Mouse (Mus musculus): Measurements from ENCODE around the gene Rab5if.

GRCm38 (mm10) chr2:156857835-156858234, 5.1 kb upstream of the Rab5if start, which contains the start of gene 4930518I15Rik:
- TF ChIP-seq CTCF (conservative IDR thresholded peaks at IDR 0.05; ENCODE audit: insufficient read depth, insufficient read length, low read depth, low read length) (no peak), POLR2A (IDR thresholded peaks at IDR 0.05; ENCODE audit: low read depth, low read length) (no peak)
